Mouse (Mus musculus) kidney, embryonic 15.5 days (tissue): ENCODE data around the gene Zfp9. TPM values are rescaled to one million over a fixed set of nuclear protein-coding genes. Genes with fewer than 3 reads are reported as not detected.
A peak's percentile ranks its signal among the peaks of the same experiment; 100 is the strongest.

Experiments used
- ATAC-seq: fragments of 200-750 bp; cut with Nextera tagmentation; replicated peaks from 2 replicates; pipeline ENCODE4 v1.8.0; 2017; ENCODE audit warnings: moderate TSS enrichment; ENCODE audit not compliant: low FRiP score
- H3K27ac ChIP-seq: fragments of 300-500 bp; sonication (generic); 2 replicates; pipeline ENCODE4 v1.5.1; 2015; ENCODE audit warnings: mild to moderate bottlenecking, inconsistent platforms
- H3K27me3 ChIP-seq: fragments of 300-500 bp; sonication (generic); 2 replicates; pipeline ENCODE4 v1.6.1; 2015; ENCODE audit warnings: inconsistent platforms
- H3K36me3 ChIP-seq: fragments of 300-500 bp; sonication (generic); 2 replicates; pipeline ENCODE4 v1.6.1; 2015; ENCODE audit warnings: inconsistent platforms
- H3K4me1 ChIP-seq: fragments of 300-500 bp; sonication (generic); 2 replicates; pipeline ENCODE4 v1.6.1; 2015; ENCODE audit warnings: inconsistent platforms
- H3K4me2 ChIP-seq: fragments of 300-500 bp; sonication (generic); 2 replicates; pipeline ENCODE4 v1.6.1; 2015; ENCODE audit warnings: moderate library complexity, mild to moderate bottlenecking, inconsistent platforms
- H3K4me3 ChIP-seq: fragments of 300-500 bp; sonication (generic); replicated peaks from 2 replicates; pipeline ENCODE4 v1.5.1; 2015; ENCODE audit warnings: mild to moderate bottlenecking, inconsistent platforms
- H3K9ac ChIP-seq: fragments of 300-500 bp; sonication (generic); 2 replicates; pipeline ENCODE4 v1.6.1; 2015; ENCODE audit warnings: mild to moderate bottlenecking, inconsistent platforms
- H3K9me3 ChIP-seq: fragments of 300-500 bp; sonication (generic); replicated peaks from 2 replicates; pipeline ENCODE4 v1.6.1; 2016; ENCODE audit warnings: inconsistent platforms
- WGBS: fragments of 180-500 bp; shearing (Covaris S2); methylation state at CpG from one replicate; pipeline ENCODE4 v1.1.7; 2015; ENCODE audit warnings: mixed read lengths; 5-methylcytosine and 5-hydroxymethylcytosine counted together
- polyA plus RNA-seq: library from polyadenylated mRNA; unstranded; fragments of >200 nt; fragmentation: Nextera tagmentation; extraction: Ambion mirVana; gene quantifications from 2 replicates; pipeline ENCODE4 v1.2.1, GENCODE M21; 2015

Zfp9 gene
- polyA plus RNA-seq = 7.8 and 8.4 TPM in 2 replicates

DNA sequence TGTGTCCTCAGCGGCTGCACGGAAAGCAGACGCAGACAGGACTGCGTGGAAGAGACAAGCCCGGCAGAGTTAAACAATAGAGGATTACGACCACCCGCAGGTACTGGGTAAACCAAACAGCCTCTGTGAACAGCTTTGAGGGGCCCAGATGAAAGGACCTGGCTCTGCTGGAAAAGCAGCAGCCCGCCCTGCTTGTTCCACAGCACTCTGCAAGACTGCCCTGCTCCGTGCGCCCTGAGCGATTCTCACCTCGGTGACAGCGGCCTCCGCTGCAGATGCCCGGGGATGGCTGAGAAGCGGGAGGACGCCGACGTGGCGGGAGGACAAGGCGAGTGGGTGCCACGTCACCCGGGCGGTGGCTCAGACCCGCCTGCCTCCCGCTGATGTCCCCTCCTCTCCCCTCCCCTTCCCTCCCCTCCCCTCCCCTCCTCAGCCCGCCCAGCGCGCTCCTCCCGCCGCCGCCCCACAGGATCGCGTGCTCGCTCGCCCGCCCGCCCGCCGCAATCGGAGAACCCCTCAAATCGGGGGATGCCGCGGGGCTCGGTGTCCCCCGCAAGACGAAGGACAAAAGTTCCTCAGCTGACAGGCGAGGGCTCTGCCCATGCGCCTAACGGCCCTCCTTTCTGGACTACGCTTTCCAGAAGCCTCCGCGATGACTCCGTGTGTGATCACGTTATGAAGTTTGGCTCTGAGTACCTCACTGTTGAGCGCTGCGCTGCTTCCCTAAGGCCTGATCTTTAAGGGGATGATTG, at the start of gene Zfp9:
Zfp9 (minus strand) TSS at position 364 of the 752 bp plus-strand sequence.
- WGBS = under 1% methylated on average over 43 of the region's 57 CpGs
- ATAC-seq = peak; percentile 96
- Histone ChIP-seq H3K4me2 (peak within 1 kb of the TSS; percentile 87), H3K9me3 (no peaks in the 10 kb centered on the region), H3K27ac (peak within 1 kb of the TSS; percentile 79; the same call in 1 of the 2 replicates), H3K4me1 (peaks cover 12% of the 10 kb centered on the region; the same call in 1 of the 2 replicates), H3K9ac (peak within 1 kb of the TSS; percentile 67), H3K4me3 (peak within 1 kb of the TSS; percentile 67), H3K27me3 (peaks cover 4% of the 10 kb centered on the region; the same call in 1 of the 2 replicates), H3K36me3 (peaks cover 11% of the 10 kb centered on the region; the same call in 1 of the 2 replicates)

DNA sequence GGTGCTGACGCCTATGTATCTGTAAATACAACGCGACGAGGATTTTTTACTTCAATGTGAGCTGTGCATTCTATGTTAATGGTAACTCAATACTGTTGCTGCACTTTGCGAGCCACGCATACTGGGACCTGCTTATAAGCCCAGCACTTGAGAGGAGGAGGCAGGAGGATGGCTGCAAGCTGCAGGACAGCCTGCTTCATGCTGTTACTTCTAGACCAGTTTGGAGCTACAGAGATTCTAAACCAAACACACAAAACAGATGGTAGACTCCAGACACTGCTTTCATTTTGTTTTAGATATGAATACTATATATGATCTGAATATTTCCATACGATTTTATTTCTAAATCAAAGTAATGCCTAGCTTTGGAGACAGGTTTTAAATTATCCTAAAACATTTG, 41.5 kb upstream of the Zfp9 start:
- no peak for ATAC-seq
- peaks cover 87% of the 10 kb centered on the region for H3K36me3 ChIP-seq
- no peaks in the 10 kb centered on the region for H3K9me3 ChIP-seq
- no peaks in the 10 kb centered on the region for H3K4me1 ChIP-seq
- 87% methylated on average over 7 of the region's 7 CpGs for WGBS
- H3K27me3 ChIP-seq = no peaks in the 10 kb centered on the region
- H3K27ac ChIP-seq = no peak overlapping the region
- H3K9ac ChIP-seq = no peak overlapping the region
- no peak overlapping the region for H3K4me3 ChIP-seq
- H3K4me2 ChIP-seq = no peak overlapping the region

DNA sequence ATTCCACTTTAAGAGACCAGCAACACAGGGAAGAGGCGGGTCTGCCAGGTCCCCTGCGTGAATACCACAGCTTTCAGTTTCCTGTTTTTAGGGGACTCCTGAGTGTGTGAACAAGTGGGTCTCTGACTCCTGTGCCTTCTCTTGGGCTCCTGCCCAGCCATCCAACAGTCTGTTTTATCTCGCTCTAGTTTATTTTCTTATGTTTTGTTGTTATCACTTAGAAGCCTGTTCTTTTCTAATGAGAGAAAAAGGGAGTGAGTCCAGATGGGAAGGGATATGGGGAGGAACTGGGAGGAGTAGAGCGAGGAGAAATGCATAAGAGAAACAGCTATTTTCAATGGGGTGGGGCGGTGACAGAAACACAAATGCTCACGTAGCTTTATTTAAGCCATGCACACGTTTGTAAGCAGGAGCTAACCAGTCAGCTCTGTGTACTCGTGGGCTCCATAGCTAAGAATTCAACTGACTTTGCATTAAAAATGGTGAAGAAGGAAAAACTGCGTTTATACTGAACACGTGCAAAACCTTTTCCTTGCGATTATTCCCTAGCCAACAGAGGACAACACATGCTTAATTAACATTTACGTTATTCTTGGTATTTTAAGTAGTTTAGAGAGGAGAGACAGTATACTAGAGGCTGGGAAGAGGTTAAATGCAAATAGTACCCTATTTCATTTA, 34.4 kb upstream of the Zfp9 start:
- H3K4me1 ChIP-seq = no peaks in the 10 kb centered on the region
- WGBS = 90% methylated on average over 12 of the region's 12 CpGs
- peaks cover 78% of the 10 kb centered on the region for H3K36me3 ChIP-seq

DNA sequence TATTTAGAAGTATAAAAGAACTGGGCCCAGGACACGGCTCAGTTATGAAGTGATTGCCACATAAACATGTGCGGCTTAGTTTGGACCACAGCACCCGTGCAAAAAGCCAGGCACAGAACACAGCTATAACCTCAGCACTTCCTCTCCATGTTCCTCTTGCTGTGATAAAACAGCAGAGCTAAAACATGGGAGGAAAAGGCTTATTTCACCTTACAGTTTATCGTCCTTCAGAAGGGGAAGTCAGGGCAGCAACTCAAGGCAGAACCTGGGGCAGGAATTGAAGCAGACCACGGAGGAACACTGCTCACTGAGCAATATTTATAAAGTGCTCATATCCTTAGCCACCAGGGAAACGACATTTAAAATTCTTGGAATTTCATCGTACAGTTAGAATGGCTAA, 19.9 kb upstream of the Zfp9 start:
- Histone ChIP-seq H3K27me3 (no peaks in the 10 kb centered on the region), H3K4me2 (no peak overlapping the region), H3K9ac (no peak overlapping the region), H3K4me3 (no peak overlapping the region), H3K27ac (no peak overlapping the region), H3K36me3 (peaks cover 36% of the 10 kb centered on the region), H3K4me1 (no peaks in the 10 kb centered on the region), H3K9me3 (0 out of 2 replicates have a peak, but pooled peaks cover 3% of the 10 kb centered on the region)
- no peak for ATAC-seq
- 89% methylated on average over 7 of the region's 7 CpGs for WGBS

More for the DNA sequence above, 34.4 kb upstream of the Zfp9 start:
- no peak overlapping the region for H3K27ac ChIP-seq
- no peak overlapping the region for H3K4me3 ChIP-seq
- no peak for ATAC-seq
- H3K9me3 ChIP-seq = no peaks in the 10 kb centered on the region
- H3K27me3 ChIP-seq = no peaks in the 10 kb centered on the region
- no peak overlapping the region for H3K9ac ChIP-seq
- no peak overlapping the region for H3K4me2 ChIP-seq

DNA sequence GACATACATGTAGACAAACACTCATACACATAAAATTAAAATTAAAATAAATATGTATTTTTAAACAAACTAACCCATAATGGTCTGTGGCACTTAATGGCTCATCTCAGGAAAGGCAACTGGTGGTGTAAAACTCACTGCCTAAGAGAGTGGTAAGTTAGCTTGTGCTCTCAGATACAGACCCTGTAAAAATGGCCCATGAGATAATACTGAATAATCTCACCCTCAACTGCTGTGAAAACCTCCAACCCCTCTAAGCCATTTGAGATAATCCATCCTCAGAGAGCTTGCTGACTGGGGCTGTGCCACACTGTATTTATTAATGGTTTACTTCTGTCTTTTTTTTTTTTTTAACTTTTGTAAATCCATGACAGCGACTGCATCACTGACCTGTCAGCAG, 3.0 kb upstream of the Zfp9 start:
- Histone ChIP-seq H3K27ac (no peak overlapping the region), H3K36me3 (no peaks in the 10 kb centered on the region), H3K9me3 (no peaks in the 10 kb centered on the region), H3K4me3 (no peak overlapping the region), H3K4me2 (no peak overlapping the region), H3K4me1 (peaks cover 6% of the 10 kb centered on the region; the same call in 1 of the 2 replicates), H3K9ac (no peak overlapping the region), H3K27me3 (peaks cover 4% of the 10 kb centered on the region; the same call in 1 of the 2 replicates)
- no peak for ATAC-seq
- 84% methylated on average over 1 of the region's 1 CpGs for WGBS

DNA sequence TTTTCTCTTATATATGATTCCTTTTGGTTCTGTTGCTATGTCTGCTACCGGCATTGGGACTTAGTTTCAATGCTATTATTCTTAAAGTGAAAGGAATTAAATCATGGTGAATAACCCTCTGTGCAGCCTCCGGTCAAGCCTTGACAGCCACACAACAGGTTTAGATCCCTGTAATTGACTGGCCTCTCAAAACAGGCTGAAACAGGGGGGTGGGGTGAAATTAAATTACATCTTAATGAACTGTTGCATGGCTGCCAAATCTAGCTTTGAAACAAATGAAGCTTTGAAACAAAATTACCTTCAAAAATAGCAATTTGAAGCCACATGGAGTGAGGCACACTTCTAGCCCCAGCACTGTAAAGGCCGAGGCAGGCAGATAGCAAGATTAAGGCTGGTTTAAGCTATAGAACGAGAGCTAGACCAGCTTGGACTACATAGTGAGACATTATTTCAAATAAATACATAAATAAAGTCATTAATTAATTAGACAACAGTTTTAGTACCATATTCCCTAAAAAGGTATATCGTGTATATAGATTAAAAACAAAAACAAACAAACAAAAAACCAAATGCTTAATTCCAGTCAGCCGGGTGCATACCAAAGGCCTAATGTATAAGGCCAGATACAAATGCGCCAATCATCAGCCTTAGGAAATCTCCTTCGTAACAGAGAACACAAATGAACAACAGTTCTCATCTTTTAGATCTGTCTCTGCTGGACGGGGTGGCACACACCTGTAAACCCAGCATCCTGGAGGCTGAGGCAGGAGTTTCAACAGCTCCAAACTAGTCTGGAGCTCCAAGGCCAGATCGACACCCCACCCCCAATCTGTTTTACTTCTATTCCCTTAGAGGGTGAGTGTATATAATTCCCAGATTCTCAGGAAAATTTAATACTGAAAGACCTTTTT, 990 bp downstream of the Zfp9 start:
- Histone ChIP-seq H3K27ac (peak overlapping the region; percentile 79; the same call in 1 of the 2 replicates), H3K9ac (peak overlapping the region; percentile 67), H3K4me1 (peaks cover 12% of the 10 kb centered on the region; the same call in 1 of the 2 replicates), H3K36me3 (peaks cover 11% of the 10 kb centered on the region; the same call in 1 of the 2 replicates), H3K9me3 (no peaks in the 10 kb centered on the region), H3K4me3 (peak overlapping the region; percentile 67), H3K27me3 (peaks cover 4% of the 10 kb centered on the region; the same call in 1 of the 2 replicates), H3K4me2 (peak overlapping the region; percentile 87)
- no peak for ATAC-seq
- 25% methylated on average over 10 of the region's 10 CpGs for WGBS

DNA sequence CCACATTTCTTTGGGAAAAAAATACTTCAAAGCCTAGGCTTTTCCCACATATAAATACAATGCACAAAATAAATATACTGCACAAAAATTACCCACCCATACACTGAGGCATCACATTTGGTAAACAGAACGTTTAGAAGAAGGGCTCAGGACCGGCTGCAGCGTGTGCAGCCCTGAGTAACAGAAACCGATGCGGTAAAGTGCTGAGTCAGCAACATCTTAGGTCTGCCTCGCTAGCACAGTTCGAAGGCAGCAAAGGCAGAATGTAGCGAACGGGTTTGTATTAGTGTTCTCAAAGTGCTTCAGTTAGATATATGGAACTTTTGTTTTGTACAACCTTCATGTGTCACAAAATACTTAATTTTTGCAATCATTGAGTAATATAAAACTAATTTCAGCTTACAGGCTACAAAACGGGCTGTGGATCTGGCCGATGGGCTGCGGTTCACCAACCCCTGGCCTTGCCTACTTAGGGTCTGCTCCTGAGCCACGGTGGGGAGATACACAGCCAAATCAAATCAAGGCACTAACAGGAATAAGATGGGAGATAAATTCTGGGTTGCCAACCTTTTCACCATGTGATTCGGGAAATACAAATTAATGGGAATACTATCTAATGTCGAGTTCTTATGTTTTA, 16.9 kb downstream of the Zfp9 start:
- Histone ChIP-seq H3K36me3 (peaks cover 47% of the 10 kb centered on the region), H3K4me3 (no peak overlapping the region), H3K4me2 (no peak overlapping the region), H3K27me3 (no peaks in the 10 kb centered on the region), H3K27ac (no peak overlapping the region), H3K9me3 (no peaks in the 10 kb centered on the region), H3K9ac (no peak overlapping the region), H3K4me1 (no peaks in the 10 kb centered on the region)
- 81% methylated on average over 15 of the region's 15 CpGs for WGBS
- no peak for ATAC-seq

DNA sequence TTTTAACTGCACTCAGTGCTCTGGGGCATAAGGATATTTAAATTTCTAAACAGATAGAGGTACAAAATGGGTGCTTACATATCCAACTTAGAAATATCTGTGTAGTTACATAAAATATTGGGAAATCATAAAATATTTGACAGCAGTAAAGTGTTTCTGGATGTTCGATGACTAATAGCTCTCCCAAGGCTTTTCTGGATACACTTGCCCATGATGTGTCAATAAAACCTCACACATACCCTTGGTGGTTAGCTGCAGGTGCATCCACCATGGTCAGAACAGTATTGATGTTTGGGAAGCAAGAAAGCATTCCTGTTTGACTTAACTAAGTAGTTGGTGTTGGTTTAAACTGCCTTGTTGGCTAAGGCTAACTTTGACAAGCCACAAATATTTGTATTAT, 21.4 kb downstream of the Zfp9 start:
- WGBS = 94% methylated on average over 1 of the region's 1 CpGs
- H3K36me3 ChIP-seq = peaks cover 13% of the 10 kb centered on the region; the same call in 1 of the 2 replicates
- no peak overlapping the region for H3K4me3 ChIP-seq
- peaks cover 10% of the 10 kb centered on the region for H3K4me1 ChIP-seq
- H3K4me2 ChIP-seq = no peak overlapping the region
- no peak overlapping the region for H3K27ac ChIP-seq
- H3K9ac ChIP-seq = no peak overlapping the region
- ATAC-seq = no peak
- H3K9me3 ChIP-seq = no peaks in the 10 kb centered on the region
- H3K27me3 ChIP-seq = no peaks in the 10 kb centered on the region

DNA sequence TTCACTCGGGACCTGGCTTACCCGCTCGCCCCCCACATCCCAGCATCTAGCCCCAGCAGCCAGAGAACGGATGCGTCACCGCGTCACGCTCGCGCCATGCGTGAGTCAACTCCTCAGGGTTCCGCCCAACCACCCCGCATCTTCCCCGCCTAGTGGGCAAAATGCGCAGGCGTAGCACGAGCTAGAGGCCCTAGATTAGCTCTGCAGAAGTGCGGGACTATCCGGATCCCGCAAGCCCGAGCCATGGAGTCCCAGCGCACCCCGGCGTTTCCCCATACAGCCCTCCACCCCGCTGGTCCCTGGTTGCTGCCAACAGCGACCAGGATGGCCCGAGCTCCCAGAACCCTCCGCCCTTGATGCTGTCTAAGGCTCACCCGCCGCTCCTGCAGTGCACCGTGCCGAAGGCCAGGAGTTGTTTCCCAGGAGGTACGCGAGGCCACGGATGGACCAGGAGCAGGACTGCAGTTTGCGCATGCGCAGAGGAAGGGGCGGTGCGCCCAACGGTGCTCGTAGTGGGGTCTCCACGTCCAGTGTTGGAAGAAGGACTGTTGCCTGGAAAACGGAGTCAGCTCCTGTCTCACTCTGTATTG, 24.0 kb downstream of the Zfp9 start, which contains the start of gene Zfp248:
Zfp248 (minus strand) TSS at position 487 of the 590 bp plus-strand sequence.
- Histone ChIP-seq H3K4me2 (peak within 1 kb of the TSS; percentile 91), H3K9ac (peak within 1 kb of the TSS; percentile 88), H3K4me1 (peaks cover 10% of the 10 kb centered on the region), H3K27me3 (no peaks in the 10 kb centered on the region), H3K9me3 (no peaks in the 10 kb centered on the region), H3K4me3 (peak within 1 kb of the TSS; percentile 82), H3K36me3 (peaks cover 6% of the 10 kb centered on the region), H3K27ac (peak within 1 kb of the TSS; percentile 96)
- ATAC-seq = peak; percentile 96
- WGBS = under 1% methylated on average over 43 of the region's 43 CpGs

DNA sequence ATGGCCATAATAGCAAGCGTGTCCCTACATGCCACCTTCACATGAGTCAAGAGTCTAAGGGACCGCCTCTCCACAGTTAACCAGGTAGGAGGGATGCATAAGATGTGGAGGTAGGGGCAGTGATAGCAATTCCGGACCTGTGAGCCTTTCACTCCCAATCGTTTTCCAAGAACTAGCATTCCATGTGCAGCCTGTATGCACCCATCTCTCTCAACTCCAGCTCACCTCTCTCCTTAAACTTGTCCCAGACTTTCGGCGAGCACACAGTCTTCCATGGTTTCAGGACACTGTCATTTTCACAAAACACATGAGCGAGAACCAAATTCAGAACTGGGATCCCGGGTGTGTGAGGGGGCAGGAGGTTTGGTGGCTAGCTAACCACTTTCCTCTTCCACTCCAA, 24.7 kb downstream of the Zfp9 start:
- Histone ChIP-seq H3K4me1 (peaks cover 10% of the 10 kb centered on the region), H3K27me3 (no peaks in the 10 kb centered on the region), H3K4me2 (peak overlapping the region; percentile 91), H3K4me3 (peak overlapping the region; percentile 82), H3K9me3 (no peaks in the 10 kb centered on the region), H3K9ac (peak overlapping the region; percentile 88), H3K36me3 (peaks cover 6% of the 10 kb centered on the region), H3K27ac (peak overlapping the region; percentile 96; the same call in 1 of the 2 replicates)
- 34% methylated on average over 8 of the region's 8 CpGs for WGBS
- ATAC-seq = no peak

DNA sequence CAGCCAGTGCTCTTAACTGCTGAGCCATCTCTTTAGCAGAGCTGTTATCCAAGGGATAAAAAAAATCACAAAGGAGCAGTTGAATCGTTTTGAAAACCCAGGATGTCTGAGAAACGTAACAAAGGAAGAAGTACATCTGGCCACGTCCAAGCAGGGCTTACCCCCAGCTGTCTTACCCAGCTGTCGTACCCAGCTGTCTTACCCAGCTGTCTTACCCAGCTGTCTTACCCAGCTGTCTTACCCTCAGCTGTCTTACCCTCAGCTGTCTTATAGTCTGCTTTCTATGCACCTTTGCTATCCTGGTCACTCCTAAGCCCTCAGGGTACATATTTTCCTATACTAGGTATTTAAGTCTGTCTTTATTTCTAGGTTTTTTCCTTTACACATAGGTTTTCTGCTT, 47.6 kb downstream of the Zfp9 start:
- Histone ChIP-seq H3K27me3 (no peaks in the 10 kb centered on the region), H3K4me3 (no peak overlapping the region), H3K4me2 (no peak overlapping the region), H3K27ac (no peak overlapping the region), H3K9ac (no peak overlapping the region), H3K36me3 (peaks cover 56% of the 10 kb centered on the region), H3K9me3 (no peaks in the 10 kb centered on the region), H3K4me1 (no peaks in the 10 kb centered on the region)
- WGBS = 93% methylated on average over 4 of the region's 4 CpGs
- ATAC-seq = no peak
